Mouse (Mus musculus): ENCODE data around the gene Slc15a2. TPM values are rescaled to one million over a fixed set of nuclear protein-coding genes. Genes with fewer than 3 reads are reported as not detected.

Slc15a2 gene
- polyA plus RNA-seq, 2 experiments = 4.2 to 6.9 TPM

- DNase-seq (ENCODE audit: low spot score) (no peak), ATAC-seq (ENCODE audit: low FRiP score, low read depth) (no peak)
- H3K27me3 ChIP-seq (ENCODE audit: control insufficient read depth, insufficient read depth, low read length) = no peaks in the 10 kb centered on the region
- no peaks in the 10 kb centered on the region for H3K4me1 ChIP-seq (ENCODE audit: control insufficient read depth, insufficient read depth, low read length)
- no peak overlapping the region for H3K4me3 ChIP-seq (replicated peaks; ENCODE audit: low read length)
- no peaks in the 10 kb centered on the region for H3K36me3 ChIP-seq (ENCODE audit: control insufficient read depth, insufficient read depth, low read length)
- no peaks in the 10 kb centered on the region for H3K9me3 ChIP-seq (ENCODE audit: control insufficient read depth, low read length)
- H3K9ac ChIP-seq (ENCODE audit: low read depth, low read length, severe bottlenecking) = no peak overlapping the region
- H3K27ac ChIP-seq (replicated peaks; ENCODE audit: low read depth, low read length) = no peak overlapping the region
- TF ChIP-seq POLR2A (IDR thresholded peaks at IDR 0.05; ENCODE audit: borderline replicate concordance, extremely low read depth, insufficient read depth, insufficient read length) = no peak
- no peak overlapping the region for H3K4me2 ChIP-seq (replicated peaks; ENCODE audit: low read depth, low read length, severe bottlenecking)
- 9% methylated on average over 4 of the region's 4 CpGs for WGBS
Observed at GRCm38 (mm10) chr16:36739404-36739930, 45.3 kb downstream of the Slc15a2 start.

- 74% methylated on average over 3 of the region's 3 CpGs for WGBS
- no peak overlapping the region for H3K4me3 ChIP-seq (replicated peaks; ENCODE audit: low read length)
- no peak overlapping the region for H3K4me2 ChIP-seq (replicated peaks; ENCODE audit: low read depth, low read length, severe bottlenecking)
- no peak overlapping the region for H3K27ac ChIP-seq (replicated peaks; ENCODE audit: low read depth, low read length)
- H3K9ac ChIP-seq (ENCODE audit: low read depth, low read length, severe bottlenecking) = no peak overlapping the region
- DNase-seq (ENCODE audit: low spot score) = no peak
- no peaks in the 10 kb centered on the region for H3K27me3 ChIP-seq (ENCODE audit: control insufficient read depth, insufficient read depth, low read length)
- no peaks in the 10 kb centered on the region for H3K9me3 ChIP-seq (ENCODE audit: control insufficient read depth, low read length)
- no peaks in the 10 kb centered on the region for H3K36me3 ChIP-seq (ENCODE audit: control insufficient read depth, insufficient read depth, low read length)
- no peaks in the 10 kb centered on the region for H3K4me1 ChIP-seq (ENCODE audit: control insufficient read depth, insufficient read depth, low read length)
- no peak for TF ChIP-seq POLR2A (IDR thresholded peaks at IDR 0.05; ENCODE audit: borderline replicate concordance, extremely low read depth, insufficient read depth, insufficient read length)
- no peak for ATAC-seq (ENCODE audit: low FRiP score, low read depth)
Observed at GRCm38 (mm10) chr16:36735421-36735820, 49.3 kb downstream of the Slc15a2 start.

GRCm38 (mm10) chr16:36733827-36734226 lies 50.9 kb downstream of the Slc15a2 start:
- H3K4me1 ChIP-seq (ENCODE audit: control insufficient read depth, insufficient read depth, low read length) = no peaks in the 10 kb centered on the region
- WGBS = 47% methylated on average over 1 of the region's 1 CpGs
- DNase-seq (ENCODE audit: low spot score) = peak; percentile 22

GRCm38 (mm10) chr16:36732572-36732971 lies 52.2 kb downstream of the Slc15a2 start:
- no peak for ATAC-seq (ENCODE audit: low FRiP score, low read depth)
- no peak for DNase-seq (ENCODE audit: low spot score)
- no peak for TF ChIP-seq POLR2A (IDR thresholded peaks at IDR 0.05; ENCODE audit: borderline replicate concordance, extremely low read depth, insufficient read depth, insufficient read length)
- Histone ChIP-seq H3K4me2 (replicated peaks; ENCODE audit: low read depth, low read length, severe bottlenecking) (no peak overlapping the region), H3K4me1 (ENCODE audit: control insufficient read depth, insufficient read depth, low read length) (no peaks in the 10 kb centered on the region), H3K36me3 (ENCODE audit: control insufficient read depth, insufficient read depth, low read length) (no peaks in the 10 kb centered on the region), H3K27me3 (ENCODE audit: control insufficient read depth, insufficient read depth, low read length) (no peaks in the 10 kb centered on the region), H3K9ac (ENCODE audit: low read depth, low read length, severe bottlenecking) (no peak overlapping the region), H3K4me3 (replicated peaks; ENCODE audit: low read length) (no peak overlapping the region), H3K27ac (replicated peaks; ENCODE audit: low read depth, low read length) (no peak overlapping the region), H3K9me3 (ENCODE audit: control insufficient read depth, low read length) (no peaks in the 10 kb centered on the region)

More at GRCm38 (mm10) chr16:36733827-36734226, 50.9 kb downstream of the Slc15a2 start:
- no peak overlapping the region for H3K4me3 ChIP-seq (replicated peaks; ENCODE audit: low read length)
- H3K9me3 ChIP-seq (ENCODE audit: control insufficient read depth, low read length) = no peaks in the 10 kb centered on the region
- no peak overlapping the region for H3K9ac ChIP-seq (ENCODE audit: low read depth, low read length, severe bottlenecking)
- H3K27ac ChIP-seq (replicated peaks; ENCODE audit: low read depth, low read length) = no peak overlapping the region
- no peak overlapping the region for H3K4me2 ChIP-seq (replicated peaks; ENCODE audit: low read depth, low read length, severe bottlenecking)
- no peak for ATAC-seq (ENCODE audit: low FRiP score, low read depth)
- H3K27me3 ChIP-seq (ENCODE audit: control insufficient read depth, insufficient read depth, low read length) = no peaks in the 10 kb centered on the region
- TF ChIP-seq POLR2A (IDR thresholded peaks at IDR 0.05; ENCODE audit: borderline replicate concordance, extremely low read depth, insufficient read depth, insufficient read length) = no peak
- no peaks in the 10 kb centered on the region for H3K36me3 ChIP-seq (ENCODE audit: control insufficient read depth, insufficient read depth, low read length)

- no peak overlapping the region for H3K4me2 ChIP-seq (replicated peaks; ENCODE audit: low read depth, low read length, severe bottlenecking)
- no peak for TF ChIP-seq POLR2A (IDR thresholded peaks at IDR 0.05; ENCODE audit: borderline replicate concordance, extremely low read depth, insufficient read depth, insufficient read length)
- 90% methylated on average over 2 of the region's 2 CpGs for WGBS
Observed at GRCm38 (mm10) chr16:36728959-36729358, 55.8 kb downstream of the Slc15a2 start.

More at GRCm38 (mm10) chr16:36728959-36729358, 55.8 kb downstream of the Slc15a2 start:
- no peaks in the 10 kb centered on the region for H3K27me3 ChIP-seq (ENCODE audit: control insufficient read depth, insufficient read depth, low read length)
- no peaks in the 10 kb centered on the region for H3K36me3 ChIP-seq (ENCODE audit: control insufficient read depth, insufficient read depth, low read length)
- H3K4me3 ChIP-seq (replicated peaks; ENCODE audit: low read length) = no peak overlapping the region
- DNase-seq (ENCODE audit: low spot score) (no peak), ATAC-seq (ENCODE audit: low FRiP score, low read depth) (no peak)
- no peaks in the 10 kb centered on the region for H3K9me3 ChIP-seq (ENCODE audit: control insufficient read depth, low read length)
- no peak overlapping the region for H3K9ac ChIP-seq (ENCODE audit: low read depth, low read length, severe bottlenecking)
- H3K4me1 ChIP-seq (ENCODE audit: control insufficient read depth, insufficient read depth, low read length) = no peaks in the 10 kb centered on the region
- H3K27ac ChIP-seq (replicated peaks; ENCODE audit: low read depth, low read length) = no peak overlapping the region

Data from limb, embryonic 14.5 days (tissue).